Mouse (Mus musculus): ENCODE measurements around the gene Ccdc85b. TPM values are rescaled to one million over a fixed set of nuclear protein-coding genes. Genes with fewer than 3 reads are reported as not detected.

Gene Ccdc85b
- polyA plus RNA-seq, 1 experiment from 2014 or later: 6.5 TPM

GRCm38 (mm10) chr19:5428083-5428482 is 29.6 kb downstream of the Ccdc85b start:
- no peak for ATAC-seq (replicated peaks; ENCODE audit: low FRiP score)
- H3K27me3 ChIP-seq (ENCODE audit: control insufficient read depth, insufficient read depth, low read length): no peaks in the 10 kb centered on the region
- no peak overlapping the region for H3K4me2 ChIP-seq (ENCODE audit: low read depth, low read length, severe bottlenecking)
- H3K9me3 ChIP-seq (ENCODE audit: control insufficient read depth, low read length): no peaks in the 10 kb centered on the region
- H3K36me3 ChIP-seq (ENCODE audit: control insufficient read depth, insufficient read depth, low read length): peaks cover 5% of the 10 kb centered on the region; the same call in 1 of the 2 replicates
- DNase-seq (ENCODE audit: low spot score): no peak
- H3K9ac ChIP-seq (ENCODE audit: low read length): no peak overlapping the region
- H3K4me3 ChIP-seq (ENCODE audit: low read depth, low read length): no peak overlapping the region
- H3K27ac ChIP-seq (ENCODE audit: low read depth, low read length): no peak overlapping the region
- peaks cover 16% of the 10 kb centered on the region; the same call in 1 of the 2 replicates for H3K4me1 ChIP-seq (replicated peaks; ENCODE audit: control insufficient read depth, insufficient read depth, low read length)
- WGBS: 82% methylated on average over 2 of the region's 2 CpGs

DNA sequence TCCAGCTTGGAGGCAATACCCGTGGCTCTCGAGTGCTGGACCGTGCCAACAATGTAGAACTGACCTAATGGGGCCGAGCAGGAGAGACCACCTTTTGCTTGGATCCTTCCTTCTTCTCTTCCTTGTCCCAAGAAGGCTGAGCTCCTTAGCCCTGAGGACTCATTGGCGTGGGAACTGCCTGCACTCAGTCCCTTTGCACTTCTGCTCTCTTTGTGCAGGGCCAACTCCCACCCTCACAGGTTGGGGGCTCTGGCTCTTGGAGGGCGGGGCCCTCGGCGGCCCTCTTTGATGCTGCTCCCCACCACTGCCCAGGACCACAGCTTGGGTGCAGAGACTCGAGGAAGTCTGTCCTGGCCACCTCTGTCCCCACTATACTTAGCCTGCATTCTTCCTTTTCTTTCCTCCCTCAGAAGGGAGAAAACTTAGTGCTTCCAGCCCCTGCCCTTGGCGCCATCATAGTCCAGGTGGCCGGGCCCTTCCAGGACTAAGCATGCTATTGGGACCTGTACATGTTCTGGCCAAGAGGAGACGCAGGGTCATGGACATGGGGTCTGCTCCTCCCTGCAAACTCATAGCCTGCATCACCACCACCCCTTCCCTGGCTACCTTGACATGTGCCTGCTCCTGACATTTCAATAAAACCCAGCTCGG is 30.9 kb downstream of the Ccdc85b start:
- Histone ChIP-seq H3K36me3 (ENCODE audit: control insufficient read depth, insufficient read depth, low read length) (peaks cover 5% of the 10 kb centered on the region; the same call in 1 of the 2 replicates), H3K4me2 (ENCODE audit: low read depth, low read length, severe bottlenecking) (peak overlapping the region; percentile 85; the same call in 1 of the 2 replicates), H3K27ac (ENCODE audit: low read depth, low read length) (no peak overlapping the region), H3K4me1 (replicated peaks; ENCODE audit: control insufficient read depth, insufficient read depth, low read length) (peaks cover 17% of the 10 kb centered on the region; the same call in 1 of the 2 replicates), H3K4me3 (ENCODE audit: low read depth, low read length) (peak overlapping the region; percentile 83; the same call in 1 of the 2 replicates), H3K27me3 (ENCODE audit: control insufficient read depth, insufficient read depth, low read length) (no peaks in the 10 kb centered on the region), H3K9ac (ENCODE audit: low read length) (no peak overlapping the region), H3K9me3 (ENCODE audit: control insufficient read depth, low read length) (no peaks in the 10 kb centered on the region)
- ATAC-seq (replicated peaks; ENCODE audit: low FRiP score): no peak
- WGBS: 92% methylated on average over 13 of the region's 13 CpGs
- DNase-seq (ENCODE audit: low spot score): no peak

- peaks cover 17% of the 10 kb centered on the region; the same call in 1 of the 2 replicates for H3K4me1 ChIP-seq (replicated peaks; ENCODE audit: control insufficient read depth, insufficient read depth, low read length)
- H3K9me3 ChIP-seq (ENCODE audit: control insufficient read depth, low read length): no peaks in the 10 kb centered on the region
- peak overlapping the region; percentile 66; the same call in 1 of the 2 replicates for H3K27ac ChIP-seq (ENCODE audit: low read depth, low read length)
- peak overlapping the region; percentile 85 for H3K4me2 ChIP-seq (ENCODE audit: low read depth, low read length, severe bottlenecking)
- H3K4me3 ChIP-seq (ENCODE audit: low read depth, low read length): peak overlapping the region; percentile 83
- peak overlapping the region; percentile 94 for H3K9ac ChIP-seq (ENCODE audit: low read length)
- WGBS: 88% methylated on average over 18 of the region's 18 CpGs
- ATAC-seq (replicated peaks; ENCODE audit: low FRiP score) (no peak), DNase-seq (ENCODE audit: low spot score) (no peak)
- H3K27me3 ChIP-seq (ENCODE audit: control insufficient read depth, insufficient read depth, low read length): no peaks in the 10 kb centered on the region
- H3K36me3 ChIP-seq (ENCODE audit: control insufficient read depth, insufficient read depth, low read length): peaks cover 7% of the 10 kb centered on the region; the same call in 1 of the 2 replicates
These were observed 31.7 kb downstream of the Ccdc85b start for GRCm38 (mm10) chr19:5425906-5426565.

DNA sequence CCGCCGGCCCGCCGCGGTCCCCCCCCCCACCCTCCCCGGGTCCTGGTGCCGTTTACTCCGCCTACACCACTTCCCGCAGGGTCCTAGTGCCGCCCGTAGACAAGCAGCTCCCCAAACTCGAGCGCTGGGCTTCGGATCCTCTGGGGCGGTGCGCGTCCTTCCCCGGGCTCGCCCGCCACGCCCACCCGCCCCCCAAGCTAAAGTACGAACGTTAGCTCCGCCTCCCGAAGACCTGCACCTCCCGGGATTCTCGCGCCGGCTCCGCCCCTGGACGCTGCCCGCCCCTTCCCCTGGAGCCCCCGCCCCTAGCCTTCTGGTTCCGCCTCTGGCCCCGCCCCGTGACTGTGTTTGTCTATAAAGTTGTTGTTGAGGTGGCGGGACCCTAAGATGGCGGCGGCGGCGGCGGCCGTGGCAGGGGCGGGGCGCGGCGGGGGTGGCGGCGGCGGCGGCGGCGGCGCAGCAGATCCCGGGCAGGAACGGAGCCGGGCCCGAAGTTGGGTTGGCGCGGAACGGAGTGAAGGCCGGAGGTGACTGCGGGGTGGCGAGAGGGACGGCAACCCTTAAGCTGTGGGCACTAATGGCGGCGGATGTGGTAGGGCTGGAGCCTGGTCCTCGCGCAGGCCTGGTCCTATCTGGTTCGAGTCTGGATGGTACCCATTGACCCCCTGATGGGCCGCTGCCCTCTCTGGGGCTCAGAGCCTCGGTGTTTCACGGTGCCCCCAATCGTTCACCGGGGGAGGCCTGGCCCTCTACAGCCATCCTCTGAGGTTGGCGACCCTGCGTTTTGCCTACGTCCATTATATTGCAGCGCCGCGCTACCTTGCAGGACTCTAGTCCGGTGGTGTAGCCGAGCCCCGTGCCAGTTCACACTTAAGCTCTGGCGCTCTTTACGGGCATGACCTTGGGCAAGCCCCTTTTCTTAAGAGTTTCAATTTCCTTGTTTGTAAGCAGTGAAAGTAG is 32.6 kb downstream of the Ccdc85b start, which contains the start of the genes Drap1 and AI837181:
TSS of gene Drap1 (minus strand) at position 198 of the 960 bp plus-strand sequence.
TSS of gene AI837181 (plus strand) at position 363 of the 960 bp plus-strand sequence.
- Histone ChIP-seq H3K4me3 (ENCODE audit: low read depth, low read length) (peak within 1 kb of the TSS; percentile 83), H3K9me3 (ENCODE audit: control insufficient read depth, low read length) (no peaks in the 10 kb centered on the region), H3K9ac (ENCODE audit: low read length) (peak within 1 kb of the TSS; percentile 94), H3K36me3 (ENCODE audit: control insufficient read depth, insufficient read depth, low read length) (peaks cover 7% of the 10 kb centered on the region; the same call in 1 of the 2 replicates), H3K4me2 (ENCODE audit: low read depth, low read length, severe bottlenecking) (peak within 1 kb of the TSS; percentile 91), H3K27me3 (ENCODE audit: control insufficient read depth, insufficient read depth, low read length) (no peaks in the 10 kb centered on the region), H3K27ac (ENCODE audit: low read depth, low read length) (peak within 1 kb of the TSS; percentile 82), H3K4me1 (replicated peaks; ENCODE audit: control insufficient read depth, insufficient read depth, low read length) (peaks cover 17% of the 10 kb centered on the region; the same call in 1 of the 2 replicates)
- under 1% methylated on average over 48 of the region's 87 CpGs for WGBS
- peak; percentile 92 for ATAC-seq (replicated peaks; ENCODE audit: low FRiP score)
- peak; percentile 100 for DNase-seq (ENCODE audit: low spot score)

- Histone ChIP-seq H3K4me1 (replicated peaks; ENCODE audit: control insufficient read depth, insufficient read depth, low read length) (peaks cover 17% of the 10 kb centered on the region; the same call in 1 of the 2 replicates), H3K4me2 (ENCODE audit: low read depth, low read length, severe bottlenecking) (peak overlapping the region; percentile 91), H3K9ac (ENCODE audit: low read length) (peak overlapping the region; percentile 94), H3K36me3 (ENCODE audit: control insufficient read depth, insufficient read depth, low read length) (peaks cover 7% of the 10 kb centered on the region; the same call in 1 of the 2 replicates), H3K9me3 (ENCODE audit: control insufficient read depth, low read length) (no peaks in the 10 kb centered on the region), H3K27me3 (ENCODE audit: control insufficient read depth, insufficient read depth, low read length) (no peaks in the 10 kb centered on the region), H3K27ac (ENCODE audit: low read depth, low read length) (peak overlapping the region; percentile 82), H3K4me3 (ENCODE audit: low read depth, low read length) (peak overlapping the region; percentile 83)
- under 1% methylated on average over 33 of the region's 48 CpGs for WGBS
- DNase-seq (ENCODE audit: low spot score) (no peak), ATAC-seq (replicated peaks; ENCODE audit: low FRiP score) (peak; percentile 70)
These were observed 33.5 kb downstream of the Ccdc85b start for GRCm38 (mm10) chr19:5424092-5424781.

DNA sequence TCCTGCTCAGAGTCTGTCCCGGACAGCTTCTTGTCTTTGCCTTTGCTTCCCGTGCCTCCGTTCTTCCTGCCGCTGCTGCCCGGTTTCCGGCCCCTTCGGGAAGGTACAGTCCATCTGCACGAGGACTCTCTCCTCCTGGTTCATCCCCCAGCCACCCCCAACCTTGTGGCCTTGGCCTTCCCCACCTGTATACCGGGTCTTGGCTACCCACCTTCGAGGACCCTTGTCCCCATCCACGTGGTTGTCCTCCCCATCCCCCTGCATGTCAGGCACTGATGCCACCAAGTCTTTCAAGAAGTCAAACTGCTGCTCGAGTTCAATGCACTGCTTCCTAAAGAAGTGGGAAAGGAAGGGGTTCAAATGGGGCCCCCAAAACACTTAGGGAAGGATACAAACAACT is 34.1 kb downstream of the Ccdc85b start:
- Histone ChIP-seq H3K27ac (ENCODE audit: low read depth, low read length) (no peak overlapping the region), H3K27me3 (ENCODE audit: control insufficient read depth, insufficient read depth, low read length) (no peaks in the 10 kb centered on the region), H3K4me2 (ENCODE audit: low read depth, low read length, severe bottlenecking) (peak overlapping the region; percentile 91), H3K4me3 (ENCODE audit: low read depth, low read length) (peak overlapping the region; percentile 83), H3K4me1 (replicated peaks; ENCODE audit: control insufficient read depth, insufficient read depth, low read length) (peaks cover 17% of the 10 kb centered on the region; the same call in 1 of the 2 replicates), H3K9ac (ENCODE audit: low read length) (peak overlapping the region; percentile 94), H3K9me3 (ENCODE audit: control insufficient read depth, low read length) (no peaks in the 10 kb centered on the region), H3K36me3 (ENCODE audit: control insufficient read depth, insufficient read depth, low read length) (peaks cover 7% of the 10 kb centered on the region; the same call in 1 of the 2 replicates)
- DNase-seq (ENCODE audit: low spot score) (no peak), ATAC-seq (replicated peaks; ENCODE audit: low FRiP score) (no peak)
- 66% methylated on average over 12 of the region's 12 CpGs for WGBS

- Histone ChIP-seq H3K4me1 (replicated peaks; ENCODE audit: control insufficient read depth, insufficient read depth, low read length) (peaks cover 17% of the 10 kb centered on the region; the same call in 1 of the 2 replicates), H3K9me3 (ENCODE audit: control insufficient read depth, low read length) (no peaks in the 10 kb centered on the region), H3K4me2 (ENCODE audit: low read depth, low read length, severe bottlenecking) (peak overlapping the region; percentile 91), H3K27ac (ENCODE audit: low read depth, low read length) (no peak overlapping the region), H3K27me3 (ENCODE audit: control insufficient read depth, insufficient read depth, low read length) (no peaks in the 10 kb centered on the region), H3K4me3 (ENCODE audit: low read depth, low read length) (no peak overlapping the region), H3K36me3 (ENCODE audit: control insufficient read depth, insufficient read depth, low read length) (peaks cover 7% of the 10 kb centered on the region; the same call in 1 of the 2 replicates), H3K9ac (ENCODE audit: low read length) (peak overlapping the region; percentile 7; the same call in 1 of the 2 replicates)
- 78% methylated on average over 9 of the region's 9 CpGs for WGBS
- no peak for ATAC-seq (replicated peaks; ENCODE audit: low FRiP score)
- no peak for DNase-seq (ENCODE audit: low spot score)
These were observed 34.7 kb downstream of the Ccdc85b start for GRCm38 (mm10) chr19:5422895-5423443.
